ENCODE assay signal across 20 mouse cellular contexts in the genomic region with DNA sequence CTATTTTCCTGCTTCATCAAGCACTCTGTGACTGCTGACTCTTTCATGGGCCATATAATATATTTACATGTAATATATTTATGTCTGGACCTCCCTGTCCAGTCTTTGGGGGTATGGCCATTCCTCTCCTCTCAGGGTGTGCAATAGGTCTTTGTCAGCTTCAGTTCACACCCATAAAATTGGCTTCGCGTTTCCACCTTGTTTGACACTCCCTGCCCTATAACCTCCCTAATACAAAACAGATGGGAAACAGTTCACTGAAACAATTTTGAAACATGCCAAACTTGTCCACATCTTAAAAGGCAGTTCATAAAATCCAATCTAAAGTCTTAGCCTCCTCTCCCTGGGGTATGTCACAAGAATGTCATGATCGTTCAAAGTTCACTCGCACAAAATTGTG.
DNase-seq lines count a peak whose midpoint lies in the region; ATAC-seq and TF ChIP-seq lines count a peak whose summit lies in the region.
"Had no signal": no experiment of that assay in that cellular context is flagged by ENCODE, and none has a peak within 500 bp of the region (broad histone marks: within the 10 kb centered on the region; RNA-seq: fewer than 3 reads in every experiment).

No protein-coding gene starts in this region.

- H3K9ac ChIP-seq in hindbrain, postnatal 0 days (replicated peaks; ENCODE audit: low read length), result no peak overlapping the region
- H3K9ac ChIP-seq in liver, embryonic 12.5 days, result no peak overlapping the region
- H3K9ac ChIP-seq in heart, adult 2 months (ENCODE audit: low read depth, low read length), result no peak overlapping the region
- H3K9ac ChIP-seq: forebrain, embryonic 12.5 days; hindbrain, embryonic 13.5 days; intestine, embryonic 15.5 days; liver, embryonic 13.5 days; lung, embryonic 14.5 days had no signal

- peaks cover 17% of the 10 kb centered on the region for H3K4me1 ChIP-seq in hindbrain, embryonic 10.5 days (replicated peaks)
- H3K4me1 ChIP-seq in hindbrain, postnatal 0 days (ENCODE audit: insufficient read depth, low read length), result no peaks in the 10 kb centered on the region
- H3K4me1 ChIP-seq in embryonic facial prominence, embryonic 10.5 days, result peaks cover 36% of the 10 kb centered on the region
- no peaks in the 10 kb centered on the region for H3K4me1 ChIP-seq in liver, embryonic 12.5 days
- H3K4me1 ChIP-seq in heart, adult 2 months (ENCODE audit: control insufficient read depth, insufficient read depth, low read length), result no peaks in the 10 kb centered on the region
- H3K4me1 ChIP-seq: intestine, embryonic 15.5 days; liver, embryonic 13.5 days had no signal

- no peak for TF ChIP-seq EP300 in heart, adult 2 months (IDR thresholded peaks at IDR 0.05; ENCODE audit: insufficient read depth, low read depth, low read length)

- TF ChIP-seq POLR2A in heart, adult 2 months (IDR thresholded peaks at IDR 0.05; ENCODE audit: insufficient read depth, low read depth, low read length), result no peak

- no peak overlapping the region for H3K4me3 ChIP-seq in hindbrain, embryonic 10.5 days
- H3K4me3 ChIP-seq in hindbrain, postnatal 0 days (ENCODE audit: low read length), result no peak overlapping the region
- H3K4me3 ChIP-seq in embryonic facial prominence, embryonic 10.5 days, result no peak overlapping the region
- H3K4me3 ChIP-seq in liver, embryonic 12.5 days, result no peak overlapping the region
- no peak overlapping the region for H3K4me3 ChIP-seq in heart, adult 2 months
- H3K4me3 ChIP-seq: forebrain, embryonic 12.5 days; hindbrain, embryonic 13.5 days; intestine, embryonic 15.5 days; liver, embryonic 13.5 days had no signal

- no peaks in the 10 kb centered on the region for H3K9me3 ChIP-seq in hindbrain, embryonic 10.5 days
- no peaks in the 10 kb centered on the region for H3K9me3 ChIP-seq in hindbrain, postnatal 0 days (ENCODE audit: low read length)
- H3K9me3 ChIP-seq in embryonic facial prominence, embryonic 10.5 days, result no peaks in the 10 kb centered on the region
- H3K9me3 ChIP-seq in liver, embryonic 12.5 days (replicated peaks), result no peaks in the 10 kb centered on the region
- H3K9me3 ChIP-seq: forebrain, embryonic 12.5 days; hindbrain, embryonic 13.5 days; intestine, embryonic 15.5 days; liver, embryonic 13.5 days had no signal

- TF ChIP-seq CTCF in hindbrain, postnatal 0 days (IDR thresholded peaks at IDR 0.05; ENCODE audit: low read depth), result no peak
- TF ChIP-seq CTCF in heart, adult 2 months (IDR thresholded peaks at IDR 0.05), result no peak

- ATAC-seq in hindbrain, postnatal 0 days, result no peak
- ATAC-seq in liver, embryonic 12.5 days, result no peak
- ATAC-seq: CD4-positive, CD25-positive, alpha-beta regulatory T cell, adult 4 months; intestine, embryonic 15.5 days had no signal

- no peaks in the 10 kb centered on the region for H3K79me2 ChIP-seq in heart, adult 2 months (replicated peaks; ENCODE audit: control insufficient read depth, insufficient read depth, low read length)

- H3K27me3 ChIP-seq in hindbrain, embryonic 10.5 days (ENCODE audit: insufficient read depth, poor library complexity, severe bottlenecking), result no peaks in the 10 kb centered on the region
- H3K27me3 ChIP-seq in hindbrain, postnatal 0 days (ENCODE audit: insufficient read depth, low read length), result no peaks in the 10 kb centered on the region
- no peaks in the 10 kb centered on the region for H3K27me3 ChIP-seq in embryonic facial prominence, embryonic 10.5 days (replicated peaks; ENCODE audit: low read depth, poor library complexity, severe bottlenecking)
- H3K27me3 ChIP-seq in liver, embryonic 12.5 days (replicated peaks), result no peaks in the 10 kb centered on the region
- H3K27me3 ChIP-seq in heart, adult 2 months (ENCODE audit: control insufficient read depth, insufficient read depth, low read length), result no peaks in the 10 kb centered on the region
- H3K27me3 ChIP-seq: forebrain, embryonic 12.5 days; hindbrain, embryonic 13.5 days; intestine, embryonic 15.5 days; liver, embryonic 13.5 days had no signal

- H3K27ac ChIP-seq in hindbrain, embryonic 10.5 days, result no peak overlapping the region
- H3K27ac ChIP-seq in hindbrain, postnatal 0 days, result no peak overlapping the region
- H3K27ac ChIP-seq in embryonic facial prominence, embryonic 10.5 days (replicated peaks), result no peak overlapping the region
- H3K27ac ChIP-seq in liver, embryonic 12.5 days, result no peak overlapping the region
- no peak overlapping the region for H3K27ac ChIP-seq in heart, adult 2 months
- H3K27ac ChIP-seq: forebrain, embryonic 12.5 days; hindbrain, embryonic 13.5 days; intestine, embryonic 15.5 days; liver, embryonic 13.5 days; stomach, postnatal 0 days had no signal

- WGBS in hindbrain, embryonic 10.5 days, result 72% methylated on average over 4 of the region's 4 CpGs
- WGBS in hindbrain, postnatal 0 days, result 82% methylated on average over 4 of the region's 4 CpGs
- WGBS in embryonic facial prominence, embryonic 10.5 days, result 40% methylated on average over 4 of the region's 4 CpGs
- WGBS in liver, embryonic 12.5 days (ENCODE audit: insufficient replicate concordance), result 87% methylated on average over 4 of the region's 4 CpGs
- 74% methylated on average over 4 of the region's 4 CpGs for WGBS in heart, adult 2 months

- no peak overlapping the region for H3K4me2 ChIP-seq in hindbrain, postnatal 0 days (ENCODE audit: low read depth, low read length)
- no peak overlapping the region for H3K4me2 ChIP-seq in liver, embryonic 12.5 days
- H3K4me2 ChIP-seq: forebrain, embryonic 12.5 days; hindbrain, embryonic 13.5 days; intestine, embryonic 15.5 days; liver, embryonic 13.5 days; lung, embryonic 14.5 days had no signal

- no peaks in the 10 kb centered on the region for H3K36me3 ChIP-seq in hindbrain, embryonic 10.5 days
- no peaks in the 10 kb centered on the region for H3K36me3 ChIP-seq in hindbrain, postnatal 0 days (ENCODE audit: insufficient read depth, low read length)
- H3K36me3 ChIP-seq in embryonic facial prominence, embryonic 10.5 days (replicated peaks), result no peaks in the 10 kb centered on the region
- H3K36me3 ChIP-seq in liver, embryonic 12.5 days, result no peaks in the 10 kb centered on the region
- no peaks in the 10 kb centered on the region for H3K36me3 ChIP-seq in heart, adult 2 months (ENCODE audit: control insufficient read depth, insufficient read depth, low read length)
- H3K36me3 ChIP-seq: forebrain, embryonic 12.5 days; hindbrain, embryonic 13.5 days; intestine, embryonic 15.5 days; liver, embryonic 13.5 days had no signal

- intact Hi-C loops in heart, adult 2 months (cut with DNase I), result no loop called here

- peak; percentile 15 for DNase-seq in hindbrain, embryonic 10.5 days (ENCODE audit: low spot score)
- no peak for DNase-seq in hindbrain, postnatal 0 days (ENCODE audit: low spot score)
- DNase-seq in NIH3T3 (ENCODE audit: low read depth), result peak; percentile 6
- peak; percentile 22 for DNase-seq in embryonic facial prominence, embryonic 10.5 days (ENCODE audit: low spot score)
- DNase-seq in mesoderm, embryonic 11.5 days (ENCODE audit: low read depth, low spot score), result peak; percentile 67
- DNase-seq in adrenal gland, adult 8-10 months, result no peak
- no peak for DNase-seq in heart, adult 2 months
- DNase-seq: cerebellum, adult 8-10 months; gastrocnemius, postnatal 25 days; kidney, adult 9 months; liver, embryonic 13.5 days; lung, embryonic 14.5 days; lung, postnatal 36 days; right cerebral cortex, postnatal 25 days had no signal

Comparison
In these comparisons a context has a peak if more than half of its experiments do, and no peak if none do; other contexts are left out.
1. DNase-seq: peak in hindbrain, embryonic 10.5 days (single experiment), NIH3T3 (single experiment), embryonic facial prominence, embryonic 10.5 days (single experiment) and mesoderm, embryonic 11.5 days (single experiment); none in hindbrain, postnatal 0 days (single experiment), adrenal gland, adult 8-10 months (single experiment) and heart, adult 2 months (0 of 2).